Mouse (Mus musculus) stomach, postnatal 0 days (tissue): ENCODE results near the gene Ndufs4. TPM values are rescaled to one million over a fixed set of nuclear protein-coding genes. Genes with fewer than 3 reads are reported as not detected.
A peak's percentile ranks its signal among the peaks of the same experiment; 100 is the strongest.

Experiments
- ATAC-seq: fragments of 200-750 bp; cut with Nextera tagmentation; 2 replicates; pipeline ENCODE4 v1.8.0; 2017; ENCODE audit not compliant: low FRiP score, low TSS enrichment
- DNase-seq: peaks from one replicate; pipeline ENCODE4 v3.0.0-alpha.2; 2016; ENCODE audit warnings: low spot score
- H3K27ac ChIP-seq: fragments of 300-500 bp; sonication (generic); replicated peaks from 2 replicates; pipeline ENCODE4 v1.5.1; 2014; ENCODE audit warnings: mild to moderate bottlenecking, control low read depth
- H3K27me3 ChIP-seq: fragments of 300-500 bp; sonication (generic); 2 replicates; pipeline ENCODE4 v1.6.1; 2014; ENCODE audit warnings: low read length; ENCODE audit not compliant: control insufficient read depth, insufficient read depth
- H3K36me3 ChIP-seq: fragments of 300-500 bp; sonication (generic); 2 replicates; pipeline ENCODE4 v1.6.1; 2014; ENCODE audit warnings: low read length, mixed read lengths; ENCODE audit not compliant: control insufficient read depth, insufficient read depth
- H3K4me1 ChIP-seq: fragments of 300-500 bp; sonication (generic); replicated peaks from 2 replicates; pipeline ENCODE4 v1.6.1; 2014; ENCODE audit warnings: antibody characterized with exemption; ENCODE audit not compliant: control insufficient read depth, insufficient read depth
- H3K4me2 ChIP-seq: fragments of 300-500 bp; sonication (generic); replicated peaks from 2 replicates; pipeline ENCODE4 v1.6.1; 2014; ENCODE audit warnings: low read depth, mild to moderate bottlenecking, control low read depth, moderate library complexity
- H3K4me3 ChIP-seq: fragments of 300-500 bp; sonication (generic); 2 replicates; pipeline ENCODE4 v1.5.1; 2014; ENCODE audit warnings: low read depth, low read length, control low read depth
- H3K9ac ChIP-seq: fragments of 300-500 bp; sonication (generic); 2 replicates; pipeline ENCODE4 v1.6.1; 2014; ENCODE audit warnings: mild to moderate bottlenecking, low read length, control low read depth, mixed read lengths
- H3K9me3 ChIP-seq: fragments of 300-500 bp; sonication (generic); 2 replicates; pipeline ENCODE4 v1.6.1; 2016; ENCODE audit warnings: low read length; ENCODE audit not compliant: control insufficient read depth
- CTCF ChIP-seq: IDR thresholded peaks from 2 replicates; pipeline ENCODE4 v1.5.1; 2016; ENCODE audit warnings: antibody characterized with exemption, low read depth, mild to moderate bottlenecking, moderate library complexity
- EP300 ChIP-seq: optimal IDR thresholded peaks from 2 replicates; pipeline ENCODE3; 2016; ENCODE audit warnings: antibody characterized with exemption
- WGBS: fragments of 180-500 bp; shearing (Covaris S2); extraction: QIAGEN DNeasy Blood & Tissue Kit; methylation state at CpG from one replicate; pipeline ENCODE4 v1.1.7; 2014; 5-methylcytosine and 5-hydroxymethylcytosine counted together
- polyA plus RNA-seq: library from polyadenylated mRNA; unstranded; fragments of >200 nt; fragmentation: Nextera tagmentation; extraction: Ambion mirVana; gene quantifications from 2 replicates; pipeline ENCODE4 v1.2.1, GENCODE M21; 2015

Gene Ndufs4
- 279 and 289 TPM in 2 replicates for polyA plus RNA-seq

DNA sequence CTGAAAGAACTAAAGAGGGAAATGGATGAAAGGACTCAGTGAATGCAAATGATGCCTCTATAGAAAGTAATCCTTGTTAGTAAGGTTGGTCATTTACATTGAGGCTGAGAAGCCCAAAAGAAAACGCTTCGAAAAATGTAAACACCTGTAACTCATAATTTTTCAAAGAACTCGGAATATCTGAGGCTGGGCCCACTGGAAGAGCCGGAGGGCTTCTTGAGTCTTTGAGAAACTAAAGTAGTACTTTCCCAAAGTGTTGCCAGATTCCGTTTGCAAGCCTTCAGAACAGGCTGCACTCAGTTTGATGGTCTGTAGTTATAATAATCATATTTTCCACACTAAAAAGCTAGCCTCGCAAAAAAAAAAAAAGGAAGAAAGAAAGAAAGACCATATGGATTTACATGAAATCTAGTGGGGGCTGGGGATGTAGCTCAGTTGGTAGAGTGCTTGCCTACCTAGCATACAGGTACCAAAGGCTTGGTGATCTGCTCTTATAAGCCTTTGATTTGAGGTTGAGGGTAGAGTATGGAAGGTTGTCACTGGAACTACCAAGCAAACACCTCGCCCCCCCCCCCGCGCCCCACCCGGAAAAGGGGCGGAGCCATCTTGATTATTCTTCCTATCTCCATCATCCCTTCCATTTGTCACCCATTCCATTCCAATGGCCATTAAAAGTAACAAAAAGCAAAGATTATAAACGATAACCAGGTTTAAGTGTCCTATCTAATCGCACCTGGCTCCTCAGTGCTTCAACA is at the start of gene Ndufs4:
TSS of gene Ndufs4 (minus strand) at position 48 of the 755 bp plus-strand sequence.
- ATAC-seq (no peak; the same call in 1 of the 2 replicates), DNase-seq (no peak)
- no peaks in the 10 kb centered on the region for H3K9me3 ChIP-seq
- H3K27me3 ChIP-seq, result no peaks in the 10 kb centered on the region
- peak within 1 kb of the TSS; percentile 92 for H3K4me3 ChIP-seq
- no peak for TF ChIP-seq CTCF
- TF ChIP-seq EP300, result no peak
- 37% methylated on average over 13 of the region's 13 CpGs for WGBS
- peak within 1 kb of the TSS; percentile 72 for H3K4me2 ChIP-seq
- peak within 1 kb of the TSS; percentile 88 for H3K9ac ChIP-seq
- no peaks in the 10 kb centered on the region for H3K4me1 ChIP-seq
- H3K27ac ChIP-seq, result peak within 1 kb of the TSS; percentile 83
- H3K36me3 ChIP-seq, result no peaks in the 10 kb centered on the region

DNA sequence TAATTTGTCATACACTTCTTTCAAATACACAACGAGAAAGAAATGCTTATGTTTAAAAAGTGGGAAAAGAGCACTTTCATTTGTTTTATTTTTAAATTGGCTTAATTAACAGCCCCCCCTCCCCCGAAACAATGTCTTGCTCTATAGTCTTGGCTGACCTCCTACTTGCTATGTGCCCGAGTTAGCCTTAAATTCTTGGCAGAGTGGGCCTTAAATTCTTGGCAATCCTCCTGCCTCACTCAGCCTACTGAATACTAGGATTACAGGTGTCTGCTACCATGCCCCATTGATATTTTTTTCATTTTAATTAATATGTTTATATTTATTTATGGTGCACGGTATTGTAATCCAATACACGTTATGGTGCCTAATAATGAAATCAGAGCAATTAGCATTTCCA is 44.4 kb upstream of the Ndufs4 start:
- Histone ChIP-seq H3K36me3 (no peaks in the 10 kb centered on the region), H3K9me3 (no peaks in the 10 kb centered on the region), H3K4me1 (no peaks in the 10 kb centered on the region), H3K4me3 (no peak overlapping the region), H3K27me3 (no peaks in the 10 kb centered on the region), H3K9ac (no peak overlapping the region), H3K27ac (no peak overlapping the region), H3K4me2 (no peak overlapping the region)
- no peak for ATAC-seq
- DNase-seq, result no peak
- WGBS, result 56% methylated on average over 5 of the region's 5 CpGs
- TF ChIP-seq CTCF (no peak), EP300 (no peak)

DNA sequence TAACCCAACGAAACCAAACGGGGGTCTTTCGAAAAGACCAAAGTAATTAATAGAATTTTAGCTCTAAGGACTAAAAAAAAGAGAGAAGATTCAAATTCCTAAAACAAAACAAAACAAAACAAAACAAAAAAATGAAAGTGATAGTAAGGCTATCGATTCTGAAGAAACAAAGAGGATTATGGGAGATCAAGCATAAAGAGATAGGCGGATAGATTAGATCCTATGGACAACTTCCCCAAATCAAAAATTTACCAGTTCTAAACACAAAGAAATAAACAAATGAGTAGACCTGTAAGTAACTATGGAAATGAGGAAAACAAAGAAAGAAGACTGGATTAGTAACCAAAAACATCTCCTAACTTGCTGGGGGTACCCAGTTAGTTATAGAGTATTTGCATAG is 37.2 kb upstream of the Ndufs4 start:
- Histone ChIP-seq H3K4me3 (no peak overlapping the region), H3K9ac (no peak overlapping the region), H3K36me3 (no peaks in the 10 kb centered on the region), H3K4me1 (no peaks in the 10 kb centered on the region), H3K27ac (no peak overlapping the region), H3K9me3 (no peaks in the 10 kb centered on the region), H3K4me2 (no peak overlapping the region), H3K27me3 (no peaks in the 10 kb centered on the region)
- no peak for TF ChIP-seq CTCF
- TF ChIP-seq EP300, result no peak
- DNase-seq, result no peak
- no peak for ATAC-seq
- 95% methylated on average over 5 of the region's 5 CpGs for WGBS

DNA sequence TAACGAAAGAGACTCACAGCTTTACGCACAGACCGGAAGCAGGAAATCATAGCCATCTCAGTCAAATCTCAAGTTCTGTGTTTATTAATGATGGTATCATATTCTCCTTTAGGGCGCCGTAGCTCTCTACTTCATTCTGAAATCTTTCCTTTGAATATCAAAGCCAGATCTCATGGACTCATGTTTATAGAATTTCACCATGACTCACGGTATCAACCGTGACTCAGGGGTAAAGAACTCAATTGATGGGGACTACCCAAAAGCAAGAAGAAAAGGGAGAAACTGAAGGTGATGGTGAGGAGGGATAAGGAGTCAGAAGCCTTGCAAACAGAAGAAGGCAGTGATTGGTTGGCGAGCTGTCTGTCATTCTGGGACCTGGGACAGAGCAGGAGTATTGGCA is 32.2 kb upstream of the Ndufs4 start:
- H3K27ac ChIP-seq, result no peak overlapping the region
- TF ChIP-seq EP300 (no peak), CTCF (no peak)
- no peaks in the 10 kb centered on the region for H3K4me1 ChIP-seq
- H3K9me3 ChIP-seq, result no peaks in the 10 kb centered on the region
- no peaks in the 10 kb centered on the region for H3K36me3 ChIP-seq
- H3K4me3 ChIP-seq, result no peak overlapping the region
- 57% methylated on average over 8 of the region's 8 CpGs for WGBS
- no peak overlapping the region for H3K4me2 ChIP-seq
- DNase-seq (no peak), ATAC-seq (no peak)
- H3K9ac ChIP-seq, result no peak overlapping the region
- no peaks in the 10 kb centered on the region for H3K27me3 ChIP-seq

DNA sequence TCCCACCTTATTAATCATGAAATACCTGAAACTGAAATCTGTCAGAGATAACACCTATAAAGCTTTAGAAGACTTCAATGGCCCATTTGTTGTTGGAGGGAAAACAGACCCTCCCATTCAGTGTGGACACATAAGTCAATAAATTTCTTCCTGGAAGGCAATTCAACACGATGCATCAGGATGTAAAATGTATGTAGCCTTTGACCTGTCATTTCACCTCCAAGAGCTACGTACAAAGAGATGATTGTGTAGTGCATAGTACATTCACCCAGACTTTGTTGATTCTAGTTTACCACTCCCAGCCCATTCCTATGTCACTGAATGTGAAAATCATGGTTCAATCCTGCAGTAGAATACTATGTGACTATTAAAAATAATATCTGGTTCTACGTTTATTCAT is 31.3 kb upstream of the Ndufs4 start:
- Histone ChIP-seq H3K4me1 (no peaks in the 10 kb centered on the region), H3K4me3 (no peak overlapping the region), H3K27me3 (no peaks in the 10 kb centered on the region), H3K36me3 (no peaks in the 10 kb centered on the region), H3K9ac (no peak overlapping the region), H3K9me3 (no peaks in the 10 kb centered on the region), H3K27ac (no peak overlapping the region), H3K4me2 (no peak overlapping the region)
- ATAC-seq, result no peak
- DNase-seq, result no peak
- TF ChIP-seq EP300, result no peak
- no peak for TF ChIP-seq CTCF
- WGBS, result 58% methylated on average over 3 of the region's 3 CpGs

DNA sequence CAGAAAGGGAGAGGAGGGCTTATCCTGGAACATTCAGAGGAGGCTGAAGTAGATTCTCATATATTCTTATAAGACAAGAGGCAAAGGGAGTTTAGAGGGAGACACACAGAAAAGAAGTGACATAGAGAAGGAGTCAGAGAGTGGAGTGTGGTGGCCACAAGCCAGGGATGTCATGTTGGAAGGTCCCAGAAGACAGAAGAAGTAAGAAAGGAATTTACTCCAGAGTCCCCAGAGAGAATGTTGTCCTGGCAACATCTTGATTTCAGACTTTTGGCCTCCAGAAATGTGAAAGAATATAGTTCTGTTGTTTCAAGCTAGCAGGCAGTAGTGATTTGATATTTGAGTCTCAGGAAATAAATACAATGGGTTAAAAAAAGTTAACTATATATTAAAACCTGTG is 24.3 kb upstream of the Ndufs4 start:
- TF ChIP-seq EP300 (no peak), CTCF (no peak)
- ATAC-seq, result no peak

More for the DNA sequence above, 24.3 kb upstream of the Ndufs4 start:
- no peaks in the 10 kb centered on the region for H3K4me1 ChIP-seq
- H3K4me3 ChIP-seq, result no peak overlapping the region
- no peaks in the 10 kb centered on the region for H3K27me3 ChIP-seq
- DNase-seq, result no peak
- no peak overlapping the region for H3K27ac ChIP-seq
- H3K9ac ChIP-seq, result no peak overlapping the region
- H3K9me3 ChIP-seq, result no peaks in the 10 kb centered on the region
- H3K4me2 ChIP-seq, result no peak overlapping the region
- H3K36me3 ChIP-seq, result no peaks in the 10 kb centered on the region
